Mouse (Mus musculus) limb, embryonic 15.5 days (tissue): Measurements from ENCODE around the gene Fam173b. TPM values are rescaled to one million over a fixed set of nuclear protein-coding genes. Genes with fewer than 3 reads are reported as not detected.

Experiments used
- ATAC-seq: fragments of 200-750 bp; cut with Nextera tagmentation; 2 replicates; pipeline ENCODE4 v1.8.0; 2017; ENCODE audit warnings: low read depth, moderate TSS enrichment; ENCODE audit not compliant: insufficient number of reproducible peaks, low FRiP score, low TSS enrichment
- H3K27ac ChIP-seq: fragments of 300-500 bp; sonication (generic); 2 replicates; pipeline ENCODE4 v1.5.1; 2015; ENCODE audit warnings: moderate library complexity, mild to moderate bottlenecking, inconsistent platforms
- H3K27me3 ChIP-seq: fragments of 300-500 bp; sonication (generic); 2 replicates; pipeline ENCODE4 v1.6.1; 2015; ENCODE audit warnings: inconsistent platforms
- H3K36me3 ChIP-seq: fragments of 300-500 bp; sonication (generic); 2 replicates; pipeline ENCODE4 v1.6.1; 2015; ENCODE audit warnings: inconsistent platforms
- H3K4me1 ChIP-seq: fragments of 300-500 bp; sonication (generic); 2 replicates; pipeline ENCODE4 v1.6.1; 2015; ENCODE audit warnings: inconsistent platforms
- H3K4me2 ChIP-seq: fragments of 300-500 bp; sonication (generic); 2 replicates; pipeline ENCODE4 v1.6.1; 2015; ENCODE audit warnings: mild to moderate bottlenecking, inconsistent platforms
- H3K4me3 ChIP-seq: fragments of 300-500 bp; sonication (generic); 2 replicates; pipeline ENCODE4 v1.5.1; 2015; ENCODE audit warnings: mild to moderate bottlenecking, inconsistent platforms
- H3K9ac ChIP-seq: fragments of 300-500 bp; sonication (generic); 2 replicates; pipeline ENCODE4 v1.6.1; 2015; ENCODE audit warnings: inconsistent platforms
- H3K9me3 ChIP-seq: fragments of 300-500 bp; sonication (generic); 2 replicates; pipeline ENCODE4 v1.6.1; 2016; ENCODE audit warnings: inconsistent platforms
- WGBS: fragments of 180-500 bp; shearing (Covaris S2); methylation state at CpG from one replicate; pipeline ENCODE4 v1.1.7; 2015; 5-methylcytosine and 5-hydroxymethylcytosine counted together
- polyA plus RNA-seq: library from polyadenylated mRNA; unstranded; fragments of >200 nt; fragmentation: Nextera tagmentation; extraction: Ambion mirVana; gene quantifications from 2 replicates; pipeline ENCODE4 v1.2.1, GENCODE M21; 2015

Fam173b gene
- polyA plus RNA-seq, 1 experiment from 2014 or later, result 12.5 TPM

GRCm38 (mm10) chr15:31614666-31615065, 13.0 kb downstream of the Fam173b start:
- H3K27ac ChIP-seq, result no peak overlapping the region
- 35% methylated on average over 2 of the region's 2 CpGs for WGBS
- peaks cover 7% of the 10 kb centered on the region; the same call in 1 of the 2 replicates for H3K4me1 ChIP-seq
- no peak overlapping the region for H3K4me2 ChIP-seq
- no peaks in the 10 kb centered on the region for H3K9me3 ChIP-seq
- H3K9ac ChIP-seq, result no peak overlapping the region
- ATAC-seq, result no peak
- no peak overlapping the region for H3K4me3 ChIP-seq
- H3K36me3 ChIP-seq, result peaks cover 23% of the 10 kb centered on the region
- no peaks in the 10 kb centered on the region for H3K27me3 ChIP-seq

GRCm38 (mm10) chr15:31617261-31617660, 15.6 kb downstream of the Fam173b start:
- Histone ChIP-seq H3K9ac (no peak overlapping the region), H3K27ac (no peak overlapping the region), H3K36me3 (peaks cover 29% of the 10 kb centered on the region), H3K4me2 (no peak overlapping the region), H3K4me3 (no peak overlapping the region), H3K9me3 (no peaks in the 10 kb centered on the region), H3K27me3 (no peaks in the 10 kb centered on the region), H3K4me1 (no peaks in the 10 kb centered on the region)
- no peak for ATAC-seq
- WGBS, result 89% methylated on average over 9 of the region's 9 CpGs

GRCm38 (mm10) chr15:31619521-31619920, 17.9 kb downstream of the Fam173b start:
- Histone ChIP-seq H3K36me3 (peaks cover 32% of the 10 kb centered on the region), H3K9me3 (no peaks in the 10 kb centered on the region), H3K4me2 (no peak overlapping the region), H3K27ac (no peak overlapping the region), H3K4me3 (no peak overlapping the region), H3K4me1 (no peaks in the 10 kb centered on the region), H3K9ac (no peak overlapping the region), H3K27me3 (no peaks in the 10 kb centered on the region)
- ATAC-seq, result no peak
- 86% methylated on average over 8 of the region's 8 CpGs for WGBS

- H3K4me3 ChIP-seq, result no peak overlapping the region
- no peaks in the 10 kb centered on the region for H3K27me3 ChIP-seq
- peak overlapping the region; percentile 59; the same call in 1 of the 2 replicates for H3K27ac ChIP-seq
- ATAC-seq, result no peak
- H3K36me3 ChIP-seq, result 0 out of 2 replicates have a peak, but pooled peaks cover under 1% of the 10 kb centered on the region
- no peak overlapping the region for H3K4me2 ChIP-seq
- no peaks in the 10 kb centered on the region for H3K9me3 ChIP-seq
- H3K4me1 ChIP-seq, result peaks cover 9% of the 10 kb centered on the region; the same call in 1 of the 2 replicates
- WGBS, result 35% methylated on average over 12 of the region's 12 CpGs
- no peak overlapping the region for H3K9ac ChIP-seq
Observed at GRCm38 (mm10) chr15:31627277-31628154, 25.9 kb downstream of the Fam173b start.

- H3K4me3 ChIP-seq, result no peak overlapping the region
- no peak overlapping the region for H3K9ac ChIP-seq
- no peak for ATAC-seq
- WGBS, result 61% methylated on average over 10 of the region's 10 CpGs
- no peak overlapping the region for H3K4me2 ChIP-seq
- H3K9me3 ChIP-seq, result no peaks in the 10 kb centered on the region
- H3K27ac ChIP-seq, result no peak overlapping the region
- H3K36me3 ChIP-seq, result no peaks in the 10 kb centered on the region
- H3K27me3 ChIP-seq, result no peaks in the 10 kb centered on the region
- H3K4me1 ChIP-seq, result peaks cover 12% of the 10 kb centered on the region; the same call in 1 of the 2 replicates
Observed at GRCm38 (mm10) chr15:31628180-31628579, 26.5 kb downstream of the Fam173b start.

GRCm38 (mm10) chr15:31629556-31629955, 27.9 kb downstream of the Fam173b start:
- no peak for ATAC-seq
- 84% methylated on average over 3 of the region's 3 CpGs for WGBS

GRCm38 (mm10) chr15:31631396-31631858, 29.8 kb downstream of the Fam173b start:
- Histone ChIP-seq H3K4me3 (no peak overlapping the region), H3K9me3 (no peaks in the 10 kb centered on the region), H3K27ac (no peak overlapping the region), H3K4me1 (peaks cover 12% of the 10 kb centered on the region; the same call in 1 of the 2 replicates), H3K9ac (no peak overlapping the region), H3K36me3 (no peaks in the 10 kb centered on the region), H3K27me3 (no peaks in the 10 kb centered on the region), H3K4me2 (no peak overlapping the region)
- 48% methylated on average over 12 of the region's 12 CpGs for WGBS
- no peak for ATAC-seq

More at GRCm38 (mm10) chr15:31629556-31629955, 27.9 kb downstream of the Fam173b start:
- Histone ChIP-seq H3K36me3 (no peaks in the 10 kb centered on the region), H3K9ac (no peak overlapping the region), H3K27ac (no peak overlapping the region), H3K9me3 (no peaks in the 10 kb centered on the region), H3K4me3 (no peak overlapping the region), H3K27me3 (no peaks in the 10 kb centered on the region), H3K4me1 (peaks cover 12% of the 10 kb centered on the region; the same call in 1 of the 2 replicates), H3K4me2 (no peak overlapping the region)

- WGBS, result 74% methylated on average over 4 of the region's 4 CpGs
- no peak overlapping the region for H3K27ac ChIP-seq
- H3K9ac ChIP-seq, result no peak overlapping the region
Observed at GRCm38 (mm10) chr15:31632478-31632877, 30.8 kb downstream of the Fam173b start.

GRCm38 (mm10) chr15:31634582-31634981, 32.9 kb downstream of the Fam173b start:
- H3K27ac ChIP-seq, result no peak overlapping the region
- WGBS, result 66% methylated on average over 6 of the region's 6 CpGs

More at GRCm38 (mm10) chr15:31632478-31632877, 30.8 kb downstream of the Fam173b start:
- H3K4me3 ChIP-seq, result no peak overlapping the region
- H3K4me1 ChIP-seq, result peaks cover 10% of the 10 kb centered on the region; the same call in 1 of the 2 replicates
- no peaks in the 10 kb centered on the region for H3K9me3 ChIP-seq
- H3K27me3 ChIP-seq, result no peaks in the 10 kb centered on the region
- ATAC-seq, result no peak
- no peaks in the 10 kb centered on the region for H3K36me3 ChIP-seq
- no peak overlapping the region for H3K4me2 ChIP-seq

GRCm38 (mm10) chr15:31636091-31636595, 34.5 kb downstream of the Fam173b start:
- 71% methylated on average over 9 of the region's 9 CpGs for WGBS
- no peaks in the 10 kb centered on the region for H3K27me3 ChIP-seq
- no peak for ATAC-seq
- H3K9me3 ChIP-seq, result no peaks in the 10 kb centered on the region
- no peak overlapping the region for H3K27ac ChIP-seq
- H3K4me3 ChIP-seq, result no peak overlapping the region
- H3K4me2 ChIP-seq, result no peak overlapping the region
- H3K9ac ChIP-seq, result no peak overlapping the region
- H3K4me1 ChIP-seq, result peaks cover 10% of the 10 kb centered on the region; the same call in 1 of the 2 replicates
- no peaks in the 10 kb centered on the region for H3K36me3 ChIP-seq

More at GRCm38 (mm10) chr15:31634582-31634981, 32.9 kb downstream of the Fam173b start:
- Histone ChIP-seq H3K4me3 (no peak overlapping the region), H3K9ac (no peak overlapping the region), H3K9me3 (no peaks in the 10 kb centered on the region), H3K36me3 (no peaks in the 10 kb centered on the region), H3K4me2 (no peak overlapping the region), H3K27me3 (no peaks in the 10 kb centered on the region), H3K4me1 (peaks cover 10% of the 10 kb centered on the region; the same call in 1 of the 2 replicates)
- ATAC-seq, result no peak

- no peaks in the 10 kb centered on the region for H3K9me3 ChIP-seq
- 75% methylated on average over 6 of the region's 6 CpGs for WGBS
- no peak for ATAC-seq
- no peak overlapping the region for H3K9ac ChIP-seq
- H3K4me3 ChIP-seq, result no peak overlapping the region
- no peak overlapping the region for H3K4me2 ChIP-seq
- no peak overlapping the region for H3K27ac ChIP-seq
- H3K36me3 ChIP-seq, result no peaks in the 10 kb centered on the region
- peaks cover 4% of the 10 kb centered on the region; the same call in 1 of the 2 replicates for H3K4me1 ChIP-seq
- H3K27me3 ChIP-seq, result no peaks in the 10 kb centered on the region
Observed at GRCm38 (mm10) chr15:31647225-31647624, 45.6 kb downstream of the Fam173b start.
